Mouse (Mus musculus): ENCODE results near the gene Nxn.

DNA sequence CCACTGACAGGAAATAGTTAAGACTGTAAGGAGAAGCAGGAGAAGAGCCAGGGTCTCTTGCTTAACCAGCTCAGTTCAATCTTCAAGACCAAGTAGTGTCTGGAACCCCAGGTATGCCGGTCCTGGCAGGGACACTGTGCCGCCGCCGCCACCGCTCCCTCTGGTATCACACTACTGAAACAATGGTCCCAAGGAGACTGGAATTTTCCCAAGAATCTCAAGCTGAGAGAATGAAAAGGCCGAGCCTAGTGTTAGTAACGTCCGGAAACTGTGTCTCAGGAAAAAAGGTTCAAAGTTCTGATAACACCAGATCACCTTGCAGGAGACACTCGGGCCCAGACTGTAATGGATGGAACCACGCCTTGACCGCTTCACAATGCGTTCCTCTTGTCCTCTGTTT is 41.5 kb downstream of the Nxn start:
- TF ChIP-seq CTCF (IDR thresholded peaks at IDR 0.05; ENCODE audit: low read depth) = no peak
- no peak for TF ChIP-seq EP300 (IDR thresholded peaks at IDR 0.05; ENCODE audit: low read depth)

Measured in heart, postnatal 0 days (tissue).